Mouse (Mus musculus): ENCODE data around the gene Spg7. TPM values are rescaled to one million over a fixed set of nuclear protein-coding genes. Genes with fewer than 3 reads are reported as not detected.

Spg7 gene
- total and polyA plus RNA-seq, 3 experiments: 28.9 to 36.0 TPM; not detected in 1

- TF ChIP-seq ZNF384 (IDR thresholded peaks at IDR 0.05; ENCODE audit: low read depth, low read length) (0 out of 2 replicates have a peak, but pooled peaks have one; percentile 4), MAFK (IDR thresholded peaks at IDR 0.05; ENCODE audit: borderline replicate concordance, low read depth, low read length) (no peak), MXI1 (IDR thresholded peaks at IDR 0.05; ENCODE audit: low read depth, low read length) (peak; percentile 91), CHD2 (IDR thresholded peaks at IDR 0.05; ENCODE audit: low read length) (peak; percentile 44), ETS1 (IDR thresholded peaks at IDR 0.05; ENCODE audit: low read depth, low read length) (peak; percentile 70; the same call in 1 of the 2 replicates), SMC3 (IDR thresholded peaks at IDR 0.05; ENCODE audit: low read depth, low read length) (0 out of 2 replicates have a peak, but pooled peaks have one; percentile 6), ZMIZ1 (IDR thresholded peaks at IDR 0.05; ENCODE audit: low read depth, low read length) (peak; percentile 97), EP300 (IDR thresholded peaks at IDR 0.05; ENCODE audit: low read depth in 1 of 2, low read length in 2 of 2) (peak in 1 of 2 experiments; percentile 35; a peak in 2 of 4 replicates), USF1 (IDR thresholded peaks at IDR 0.05; ENCODE audit: low read depth, low read length) (peak; percentile 67), POLR2AphosphoS2 (IDR thresholded peaks at IDR 0.05; ENCODE audit: low read length) (peak; percentile 94), GABPA (IDR thresholded peaks at IDR 0.05; ENCODE audit: low read depth, low read length) (no peak; the same call in 1 of the 2 replicates), ZKSCAN1 (IDR thresholded peaks at IDR 0.05; ENCODE audit: low read depth, low read length) (peak; percentile 79; the same call in 1 of the 2 replicates), E2F4 (IDR thresholded peaks at IDR 0.05; ENCODE audit: borderline replicate concordance, low read depth, low read length) (no peak), NELFE (IDR thresholded peaks at IDR 0.05; ENCODE audit: low read depth, low read length) (peak; percentile 98), HCFC1 (IDR thresholded peaks at IDR 0.05; ENCODE audit: low read depth, low read length) (peak; percentile 90), GATA1 (IDR thresholded peaks at IDR 0.05; ENCODE audit: low read depth, low read length) (no peak), ELF1 (IDR thresholded peaks at IDR 0.05; ENCODE audit: low read depth, low read length) (peak; percentile 89), TCF12 (IDR thresholded peaks at IDR 0.05; ENCODE audit: low read depth, low read length) (peak; percentile 37), SIN3A (IDR thresholded peaks at IDR 0.05; ENCODE audit: low read length) (peak; percentile 94), JUND (IDR thresholded peaks at IDR 0.05; ENCODE audit: low read depth, low read length) (no peak)
Measured at GRCm38 (mm10) chr8:123042158-123042973, 20.4 kb upstream of the Spg7 start, which contains the start of gene Ankrd11 (continued).

- DNase-seq (ENCODE audit: low read depth, low spot score): peak; percentile 52
- TF ChIP-seq MAFK (IDR thresholded peaks at IDR 0.05; ENCODE audit: borderline replicate concordance, low read depth, low read length): no peak
- TF ChIP-seq GABPA (IDR thresholded peaks at IDR 0.05; ENCODE audit: low read depth, low read length): no peak
- no peak for TF ChIP-seq KAT2A (conservative IDR thresholded peaks at IDR 0.05; ENCODE audit: low read depth, low read length)
- 0 out of 2 replicates have a peak, but pooled peaks have one; percentile 3 for TF ChIP-seq CHD1 (IDR thresholded peaks at IDR 0.05; ENCODE audit: low read depth, low read length)
- TF ChIP-seq MAX (IDR thresholded peaks at IDR 0.05; ENCODE audit: low read length): peak; percentile 55; the same call in 1 of the 2 replicates
- TF ChIP-seq NELFE (IDR thresholded peaks at IDR 0.05; ENCODE audit: low read depth, low read length): no peak
- peak; percentile 70; the same call in 1 of the 2 replicates for TF ChIP-seq MYC (IDR thresholded peaks at IDR 0.05; ENCODE audit: low read depth, low read length)
- peak; percentile 49; the same call in 1 of the 2 replicates for TF ChIP-seq BHLHE40 (IDR thresholded peaks at IDR 0.05; ENCODE audit: borderline replicate concordance, low read depth, low read length)
- TF ChIP-seq MEF2A (IDR thresholded peaks at IDR 0.05; ENCODE audit: extremely low read depth, insufficient replicate concordance, low read depth, low read length, poor library complexity, severe bottlenecking): no peak
- no peak for TF ChIP-seq ZKSCAN1 (IDR thresholded peaks at IDR 0.05; ENCODE audit: low read depth, low read length)
Measured at GRCm38 (mm10) chr8:123042974-123043625, 19.6 kb upstream of the Spg7 start.

More at GRCm38 (mm10) chr8:123042974-123043625, 19.6 kb upstream of the Spg7 start:
- Histone ChIP-seq H3K4me1 (ENCODE audit: control insufficient read depth in 1 of 2, insufficient read depth in 2 of 2, low read length in 2 of 2) (peaks cover 4 to 16% of the 10 kb centered on the region in 2 experiments), H3K9me3 (replicated peaks; ENCODE audit: insufficient read depth, low read length) (no peaks in the 10 kb centered on the region), H3K27me3 (ENCODE audit: control insufficient read depth in 1 of 2, insufficient read depth in 2 of 2, low read length in 2 of 2) (no peaks in the 10 kb centered on the region), H3K27ac (ENCODE audit: control insufficient read depth, low read depth, low read length) (peak overlapping the region; percentile 87), H3K79me2 (ENCODE audit: control insufficient read depth, insufficient read depth, low read length, poor library complexity) (peaks cover 54% of the 10 kb centered on the region), H3K36me3 (ENCODE audit: control insufficient read depth in 1 of 2, insufficient read depth in 2 of 2, low read length in 2 of 2) (peaks cover 0 to 33% of the 10 kb centered on the region in 2 experiments; a peak in 2 of 4 replicates), H3K9ac (ENCODE audit: control insufficient read depth, low read depth, low read length, poor library complexity, severe bottlenecking) (peak overlapping the region; percentile 89), H3K4me3 (ENCODE audit: control insufficient read depth in 1 of 2, insufficient read depth in 1 of 2, low read depth in 2 of 2, low read length in 2 of 2) (peak overlapping the region; percentile 84 to 87)

All from MEL (cell line).